Mouse (Mus musculus) left cerebral cortex, adult 6 months (tissue): Measurements from ENCODE around the gene Gm49373. TPM values are rescaled to one million over a fixed set of nuclear protein-coding genes. Genes with fewer than 3 reads are reported as not detected.

Source experiments
- long read RNA-seq, 2 experiments: library from polyadenylated mRNA; unstranded; transcript quantifications; one replicate each; pipeline ENCODE4 v2.0.0; 2019 to 2020
- polyA plus RNA-seq: library from polyadenylated mRNA; unstranded; fragments of <200 nt; fragmentation: Nextera tagmentation; gene quantifications from 2 replicates; pipeline ENCODE4 v1.2.3, GENCODE M21; 2021

The Gm49373 gene
- polyA plus RNA-seq = 0.46 and 0.58 TPM in 2 replicates
- long read RNA-seq, experiment 1, partial matches to known transcripts = 2 of 10 reads
- long read RNA-seq, experiment 1, other reads (novel, unspliced or antisense) = 7 of 10 reads
- long read RNA-seq, experiment 2 = 0 reads

DNA sequence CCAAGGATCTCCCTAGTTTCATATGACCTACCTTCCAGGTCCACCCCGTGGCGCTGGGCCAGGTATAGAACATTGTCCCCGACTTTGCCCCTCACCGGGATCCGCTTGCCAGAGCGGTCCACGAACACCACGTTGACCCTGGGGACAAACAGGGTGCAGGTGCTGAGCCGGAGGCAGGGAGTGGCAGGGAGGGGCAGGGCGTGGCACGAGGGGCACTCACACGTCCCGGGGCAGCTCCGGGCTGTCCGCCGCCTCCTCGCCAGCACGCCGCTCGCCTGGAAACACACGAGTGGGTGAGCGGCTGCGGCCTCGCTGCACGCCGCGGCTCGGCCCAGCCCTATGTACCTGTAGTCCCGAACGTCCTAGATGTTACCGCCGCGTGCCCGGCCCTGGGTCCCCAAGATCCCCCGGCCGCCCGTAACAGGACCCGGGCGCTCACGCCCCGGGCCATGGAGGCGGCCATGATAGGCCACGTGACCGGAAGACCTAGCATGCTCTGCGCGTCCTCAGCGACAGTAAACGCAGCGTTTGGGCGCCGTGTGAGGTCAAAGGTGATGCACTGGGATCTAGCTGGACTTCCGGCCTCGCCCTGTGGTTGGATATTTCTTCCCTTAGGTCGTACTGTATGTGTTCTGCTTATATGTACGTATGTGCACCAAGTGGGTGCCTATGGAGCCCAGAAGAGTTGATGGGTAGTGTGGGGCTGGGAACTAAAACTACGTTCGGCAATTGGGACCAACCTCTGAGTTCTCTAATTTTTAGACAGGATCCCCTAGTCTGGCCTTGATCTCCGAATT, at the start of gene Gm49373, which contains the start of gene Fdx1l:
TSS of gene Gm49373 (minus strand) at position 53 of the 797 bp plus-strand sequence.
TSS of gene Fdx1l (minus strand) at position 571 of the 797 bp plus-strand sequence.

DNA sequence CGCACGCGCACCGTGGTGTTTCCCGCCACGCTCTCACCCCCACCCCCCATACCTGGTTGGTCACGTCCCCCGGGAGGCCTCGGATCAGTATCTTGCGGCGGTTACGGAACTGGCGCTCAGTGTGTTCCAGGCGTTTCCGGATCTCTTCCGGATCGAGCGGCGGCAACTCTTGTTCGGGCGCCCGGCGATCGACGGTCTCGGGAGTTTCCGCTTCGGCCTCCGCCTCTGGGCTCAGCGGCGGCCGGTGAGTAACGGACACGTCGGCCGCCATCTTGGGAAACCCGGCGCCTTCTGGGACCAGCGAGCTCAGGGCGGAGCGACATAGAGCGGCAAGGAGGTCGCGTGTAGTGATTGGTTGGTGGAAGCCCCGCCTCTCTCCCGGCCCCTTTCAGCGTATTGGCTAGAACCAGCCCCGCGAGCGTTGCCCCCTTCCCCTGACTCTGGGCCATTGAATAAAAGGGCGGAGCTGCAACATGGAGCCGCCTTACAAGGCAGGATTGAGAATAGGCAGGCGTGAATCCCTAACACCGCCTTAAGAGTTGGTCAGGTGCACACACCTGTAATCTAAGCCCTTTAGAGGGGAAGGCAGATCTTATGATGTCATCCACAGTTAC, 18.9 kb upstream of the Gm49373 start, which contains the start of the genes Gm38431 and Raver1:
TSS of gene Gm38431 (minus strand) at position 291 of the 614 bp plus-strand sequence.
TSS of gene Raver1 (minus strand) at position 302 of the 614 bp plus-strand sequence.

DNA sequence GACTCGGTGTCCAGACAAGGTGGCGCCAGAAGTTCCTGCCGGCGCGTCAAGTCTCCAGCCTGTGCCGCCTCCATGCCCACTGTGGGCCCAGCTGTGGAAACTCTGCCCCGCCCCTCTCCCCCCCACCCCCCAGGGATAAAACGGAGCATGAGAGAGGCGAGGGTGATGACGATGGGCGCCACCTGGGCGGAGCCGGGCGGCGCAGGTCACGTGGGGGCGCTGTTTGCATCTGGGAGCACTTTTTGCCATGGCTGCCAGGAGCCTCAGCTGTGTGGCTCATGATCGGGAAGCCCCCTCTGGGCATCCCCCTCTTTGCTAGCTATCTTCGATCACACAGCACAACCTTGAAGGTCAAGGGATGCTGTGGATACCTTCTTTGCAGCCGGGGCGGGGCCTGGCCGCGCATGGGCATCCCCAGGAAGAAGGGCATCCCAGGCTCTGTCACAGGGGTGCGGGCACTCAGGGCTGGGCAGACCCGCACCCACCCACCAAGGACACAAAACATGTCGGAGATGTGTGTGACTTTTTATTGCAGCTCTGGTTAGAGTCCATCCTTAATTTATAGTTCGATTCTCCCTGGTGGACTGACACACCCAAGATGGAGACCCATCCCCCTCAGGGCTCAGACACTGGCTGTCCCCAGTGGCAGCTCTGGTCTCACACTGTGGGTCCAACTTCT, 5.8 kb downstream of the Gm49373 start, which contains the start of gene Zglp1:
TSS of gene Zglp1 (minus strand) at position 88 of the 679 bp plus-strand sequence.

DNA sequence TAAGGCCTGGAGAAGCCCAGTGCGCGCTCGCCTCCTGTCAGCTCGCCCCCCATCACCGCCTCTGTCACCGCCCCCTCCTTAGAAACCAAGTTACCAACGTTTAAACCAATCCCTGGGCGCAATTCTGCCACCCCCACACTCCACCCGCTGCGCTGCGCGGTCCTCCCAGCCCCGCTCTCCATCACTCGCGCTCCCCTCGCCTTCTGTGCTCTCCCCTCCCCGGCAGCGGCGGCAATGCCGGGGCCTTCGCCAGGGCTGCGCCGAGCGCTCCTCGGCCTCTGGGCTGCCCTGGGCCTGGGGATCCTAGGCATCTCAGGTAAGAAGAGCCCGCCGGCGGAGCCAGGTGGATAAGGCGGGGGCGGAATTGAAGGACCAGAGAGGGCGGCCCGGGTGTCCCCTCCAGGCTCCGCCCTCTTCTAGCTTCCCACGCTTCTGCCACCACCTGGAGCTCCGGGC, 41.0 kb downstream of the Gm49373 start, which contains the start of gene Icam5:
TSS of gene Icam5 (plus strand) at position 178 of the 456 bp plus-strand sequence.

DNA sequence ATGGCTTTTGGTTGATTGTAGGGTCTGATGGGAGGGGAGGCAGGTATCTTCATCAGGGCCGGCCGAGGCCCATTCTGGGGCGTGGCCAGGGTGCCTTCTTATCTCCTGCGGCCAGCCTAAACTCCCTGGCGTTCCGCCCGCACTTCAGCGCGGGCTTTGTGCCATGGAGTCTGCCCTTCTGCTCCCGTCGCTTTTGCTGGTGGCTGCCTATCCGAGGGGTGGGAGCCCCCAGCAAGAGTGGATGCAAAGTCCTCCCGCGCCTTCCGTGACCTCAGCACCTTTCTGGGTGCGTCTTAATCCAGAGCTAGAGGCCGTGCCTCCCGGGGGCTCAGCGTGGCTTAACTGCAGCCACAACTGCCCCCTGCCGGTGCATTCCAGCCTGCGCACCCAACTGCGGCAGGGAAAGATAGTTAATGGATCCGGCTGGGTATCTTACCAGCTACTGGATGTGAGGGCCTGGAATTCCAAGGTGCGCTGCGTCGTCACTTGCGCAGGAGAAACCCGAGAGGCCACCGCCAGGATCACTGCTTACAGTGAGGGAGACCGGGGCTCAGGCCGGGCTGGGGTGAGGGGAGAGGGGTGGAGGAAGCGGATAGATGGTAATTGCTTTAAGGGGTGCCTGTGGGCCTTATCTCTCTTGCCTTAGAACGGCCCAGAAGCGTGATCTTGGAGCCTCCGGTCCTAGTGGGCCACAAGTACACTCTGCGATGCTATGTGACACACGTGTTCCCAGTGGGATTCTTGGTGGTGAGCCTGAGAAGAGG, 43.4 kb downstream of the Gm49373 start, which contains the start of gene Icam4:
TSS of gene Icam4 (plus strand) at position 83 of the 764 bp plus-strand sequence.

DNA sequence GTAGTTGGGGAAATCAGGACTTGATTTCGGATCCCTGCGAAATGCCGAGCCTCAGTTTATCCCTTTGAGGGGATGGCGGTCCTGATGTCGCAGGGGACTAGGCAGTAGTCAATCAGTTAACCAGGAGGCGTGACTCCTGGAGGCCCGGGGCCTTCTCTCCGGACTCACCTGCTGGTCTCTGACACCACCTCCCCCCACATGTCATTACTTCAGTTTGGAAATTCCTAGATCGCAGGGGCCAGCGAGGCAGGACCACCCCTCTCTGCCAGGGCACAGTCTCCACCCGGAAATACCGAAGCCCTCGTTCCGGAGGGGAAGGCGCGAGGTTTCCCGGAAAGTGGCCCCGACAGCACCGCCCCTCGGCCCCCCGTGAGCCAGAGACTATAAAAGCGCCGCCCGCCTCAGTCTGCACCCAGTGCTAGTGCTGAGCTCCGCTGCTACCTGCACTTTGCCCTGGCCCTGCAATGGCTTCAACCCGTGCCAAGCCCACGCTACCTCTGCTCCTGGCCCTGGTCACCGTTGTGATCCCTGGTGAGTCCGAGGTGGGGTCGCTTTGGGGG, 57.2 kb downstream of the Gm49373 start, which contains the start of gene Icam1:
TSS of gene Icam1 (plus strand) at position 415 of the 560 bp plus-strand sequence.

Other genes starting within 250 kb of the Gm49373 start
- gene A230050P20Rik, start 204.5 kb downstream of the Gm49373 start, polyA plus RNA-seq = 31.5 and 53.5 TPM in 2 replicates
- 18.3 and 24.4 TPM in 2 replicates for gene Angptl6, start 193.4 kb downstream of the Gm49373 start, polyA plus RNA-seq
- gene Ppan, start 184.9 kb downstream of the Gm49373 start, polyA plus RNA-seq = 10.1 and 15.6 TPM in 2 replicates
- gene Eif3g, start 174.5 kb downstream of the Gm49373 start, polyA plus RNA-seq = 173 and 203 TPM in 2 replicates
- gene Dnmt1, start 113.2 kb downstream of the Gm49373 start, polyA plus RNA-seq = 9.2 TPM in 2 replicates
- 1.8 and 2.1 TPM in 2 replicates for gene S1pr2, start 96.3 kb downstream of the Gm49373 start, polyA plus RNA-seq
- 126 and 147 TPM in 2 replicates for gene Mrpl4, start 70.4 kb downstream of the Gm49373 start, polyA plus RNA-seq
- 1.4 and 1.5 TPM in 2 replicates for gene Icam1, start 57.1 kb downstream of the Gm49373 start, polyA plus RNA-seq
- 3.2 and 3.8 TPM in 2 replicates for gene Icam4, start 43.7 kb downstream of the Gm49373 start, polyA plus RNA-seq
- gene Icam5, start 41.0 kb downstream of the Gm49373 start, polyA plus RNA-seq = 68.4 and 74.1 TPM in 2 replicates
- not detected in 2 replicates for gene Zglp1, start 6.0 kb downstream of the Gm49373 start, polyA plus RNA-seq
- gene Fdx1l, start 518 bp upstream of the Gm49373 start, polyA plus RNA-seq = 212 and 230 TPM in 2 replicates
- gene Gm38431, start 18.9 kb upstream of the Gm49373 start, polyA plus RNA-seq = 5.8 and 7.4 TPM in 2 replicates
- gene Raver1, start 18.9 kb upstream of the Gm49373 start, polyA plus RNA-seq = 4.0 and 8.1 TPM in 2 replicates
- gene Tyk2, start 58.1 kb upstream of the Gm49373 start, polyA plus RNA-seq = 2.4 and 2.9 TPM in 2 replicates
- 167 and 170 TPM in 2 replicates for gene Cdc37, start 76.9 kb upstream of the Gm49373 start, polyA plus RNA-seq
- 29.6 and 36.5 TPM in 2 replicates for gene Pde4a, start 92.6 kb upstream of the Gm49373 start, polyA plus RNA-seq
- 53.0 and 60.6 TPM in 2 replicates for gene Keap1, start 166.3 kb upstream of the Gm49373 start, polyA plus RNA-seq
- 18.4 and 20.5 TPM in 2 replicates for gene S1pr5, start 175.3 kb upstream of the Gm49373 start, polyA plus RNA-seq
- gene Atg4d, start 192.2 kb upstream of the Gm49373 start, polyA plus RNA-seq = 44.5 and 53.2 TPM in 2 replicates
- gene Kri1, start 214.9 kb upstream of the Gm49373 start, polyA plus RNA-seq = 3.8 and 3.9 TPM in 2 replicates
- 98.5 and 119 TPM in 2 replicates for gene Cdkn2d, start 218.3 kb upstream of the Gm49373 start, polyA plus RNA-seq
- 1.2 and 1.5 TPM in 2 replicates for gene Ap1m2, start 239.2 kb upstream of the Gm49373 start, polyA plus RNA-seq
- gene Slc44a2, start 247.6 kb upstream of the Gm49373 start, polyA plus RNA-seq = 15.7 and 18.2 TPM in 2 replicates